Mouse (Mus musculus): ENCODE measurements at regions not wholly inside any gene's neighbourhood (a gene's known extent, or its start where the extent isn't known, plus 50 kb on each side); places are given as distances from the start of the nearest gene placed in this dataset.

DNA sequence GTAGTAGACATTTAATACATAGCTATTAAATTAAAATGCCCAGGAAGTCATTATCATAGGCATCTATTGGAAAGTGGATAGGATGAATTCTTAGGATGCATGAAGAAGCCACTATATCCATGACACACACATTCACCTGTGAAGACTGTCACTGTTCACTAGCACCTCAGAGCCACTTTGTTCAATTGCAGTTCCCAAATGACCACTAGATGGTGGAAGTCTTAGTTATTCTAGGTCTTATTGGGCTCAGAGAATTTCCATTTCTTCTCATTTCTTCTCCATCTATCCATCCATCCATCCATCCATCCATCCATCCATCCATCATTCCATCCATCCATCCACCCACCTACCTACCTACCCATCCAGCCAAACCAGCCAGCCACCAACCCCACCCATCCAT, 437.6 kb downstream of the Lrriq3 start:
- H3K4me2 ChIP-seq (replicated peaks; ENCODE audit: low read depth, low read length), result no peak overlapping the region
- H3K4me1 ChIP-seq (ENCODE audit: insufficient read depth, low read length), result no peaks in the 10 kb centered on the region
- H3K9ac ChIP-seq (replicated peaks; ENCODE audit: low read length), result no peak overlapping the region
- no peaks in the 10 kb centered on the region for H3K9me3 ChIP-seq (ENCODE audit: low read length)
- H3K4me3 ChIP-seq (ENCODE audit: low read length), result no peak overlapping the region
- H3K27ac ChIP-seq (ENCODE audit: low read length), result no peak overlapping the region
- no peaks in the 10 kb centered on the region for H3K27me3 ChIP-seq (ENCODE audit: insufficient read depth, low read length)
- ATAC-seq (ENCODE audit: low FRiP score, low TSS enrichment), result no peak
- no peaks in the 10 kb centered on the region for H3K36me3 ChIP-seq (ENCODE audit: insufficient read depth, low read length)

DNA sequence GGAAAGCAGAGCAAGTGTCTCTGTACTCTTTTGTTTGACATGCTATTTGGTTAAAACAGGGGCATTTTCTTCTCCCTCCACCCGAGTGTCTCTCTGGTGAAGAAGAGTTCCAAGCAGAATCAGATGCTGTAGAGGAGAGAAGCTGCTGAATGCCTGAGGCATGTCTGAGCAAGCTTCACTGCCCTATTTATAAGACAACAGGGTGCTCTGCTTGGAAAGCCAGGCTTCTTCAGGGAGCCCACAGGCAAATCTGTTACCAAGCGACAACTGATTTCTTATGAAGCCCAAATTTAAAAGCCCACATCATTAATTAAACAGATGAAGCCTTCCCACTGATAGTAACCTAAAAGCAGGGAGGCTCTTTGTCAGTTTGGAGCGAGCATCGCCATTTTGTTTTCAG, 438.8 kb downstream of the Lrriq3 start:
- H3K4me2 ChIP-seq (replicated peaks; ENCODE audit: low read depth, low read length), result no peak overlapping the region
- no peak overlapping the region for H3K27ac ChIP-seq (ENCODE audit: low read length)
- whole genome bisulfite sequencing, result 87% methylated on average over 4 of the region's 4 CpGs
- no peaks in the 10 kb centered on the region for H3K36me3 ChIP-seq (ENCODE audit: insufficient read depth, low read length)
- no peak for ATAC-seq (ENCODE audit: low FRiP score, low TSS enrichment)
- no peaks in the 10 kb centered on the region for H3K27me3 ChIP-seq (ENCODE audit: insufficient read depth, low read length)
- H3K4me3 ChIP-seq (ENCODE audit: low read length), result no peak overlapping the region
- no peaks in the 10 kb centered on the region for H3K9me3 ChIP-seq (ENCODE audit: low read length)
- H3K9ac ChIP-seq (replicated peaks; ENCODE audit: low read length), result no peak overlapping the region
- H3K4me1 ChIP-seq (ENCODE audit: insufficient read depth, low read length), result no peaks in the 10 kb centered on the region

DNA sequence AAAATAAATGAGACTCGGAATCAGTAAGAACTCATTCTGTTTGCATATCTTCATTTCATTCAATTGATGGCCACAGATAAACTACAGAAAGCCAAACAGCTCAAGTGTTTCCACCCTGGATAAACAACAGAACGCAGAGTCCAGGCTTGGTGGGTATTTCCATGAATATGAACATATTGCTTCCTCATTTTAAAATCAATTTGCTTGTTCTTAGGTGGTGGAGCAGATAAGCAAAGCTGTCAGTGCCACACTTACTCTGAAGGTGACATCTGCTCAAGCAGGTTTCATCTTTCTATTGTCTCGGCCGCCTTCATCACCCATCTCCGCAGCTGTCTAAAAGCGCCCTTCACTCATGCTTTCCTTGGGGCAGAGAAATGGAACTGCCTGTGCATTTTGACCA, 455.0 kb downstream of the Lrriq3 start:
- 88% methylated on average over 6 of the region's 6 CpGs for WGBS
- no peak for ATAC-seq (ENCODE audit: low FRiP score, low TSS enrichment)
- no peak overlapping the region for H3K4me2 ChIP-seq (replicated peaks; ENCODE audit: low read depth, low read length)
- no peaks in the 10 kb centered on the region for H3K9me3 ChIP-seq (ENCODE audit: low read length)
- H3K9ac ChIP-seq (replicated peaks; ENCODE audit: low read length), result no peak overlapping the region
- H3K27me3 ChIP-seq (ENCODE audit: insufficient read depth, low read length), result no peaks in the 10 kb centered on the region
- H3K27ac ChIP-seq (ENCODE audit: low read length), result no peak overlapping the region
- no peak overlapping the region for H3K4me3 ChIP-seq (ENCODE audit: low read length)
- no peaks in the 10 kb centered on the region for H3K4me1 ChIP-seq (ENCODE audit: insufficient read depth, low read length)
- H3K36me3 ChIP-seq (ENCODE audit: insufficient read depth, low read length), result no peaks in the 10 kb centered on the region

DNA sequence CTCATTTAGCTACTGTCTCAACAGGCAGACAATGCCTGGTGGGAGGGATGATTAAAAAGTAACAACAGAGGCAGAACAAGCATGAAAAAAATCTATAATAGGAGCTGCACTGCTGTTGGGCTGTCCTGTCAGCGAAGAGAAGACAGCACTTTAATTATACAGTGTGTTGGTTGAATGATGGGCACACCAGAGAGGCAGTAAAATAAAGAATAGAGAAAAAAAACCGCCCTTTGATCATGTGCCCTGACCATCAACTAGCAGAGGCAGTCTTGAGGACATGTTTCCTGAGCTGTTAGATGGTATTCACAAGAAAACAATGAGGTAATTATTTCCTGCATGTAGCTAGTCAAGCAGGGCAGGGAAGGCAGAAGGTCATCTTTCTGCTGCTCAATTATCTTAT, 483.9 kb downstream of the Lrriq3 start:
- no peak overlapping the region for H3K27ac ChIP-seq (ENCODE audit: low read length)
- H3K27me3 ChIP-seq (ENCODE audit: insufficient read depth, low read length), result no peaks in the 10 kb centered on the region
- no peaks in the 10 kb centered on the region for H3K36me3 ChIP-seq (ENCODE audit: insufficient read depth, low read length)
- no peak overlapping the region for H3K4me3 ChIP-seq (ENCODE audit: low read length)
- ATAC-seq (ENCODE audit: low FRiP score, low TSS enrichment), result peak; percentile 94
- H3K9me3 ChIP-seq (ENCODE audit: low read length), result no peaks in the 10 kb centered on the region
- H3K4me2 ChIP-seq (replicated peaks; ENCODE audit: low read depth, low read length), result no peak overlapping the region
- WGBS, result 3% methylated on average over 2 of the region's 2 CpGs
- H3K4me1 ChIP-seq (ENCODE audit: insufficient read depth, low read length), result 0 out of 2 replicates have a peak, but pooled peaks cover 3% of the 10 kb centered on the region
- H3K9ac ChIP-seq (replicated peaks; ENCODE audit: low read length), result no peak overlapping the region

DNA sequence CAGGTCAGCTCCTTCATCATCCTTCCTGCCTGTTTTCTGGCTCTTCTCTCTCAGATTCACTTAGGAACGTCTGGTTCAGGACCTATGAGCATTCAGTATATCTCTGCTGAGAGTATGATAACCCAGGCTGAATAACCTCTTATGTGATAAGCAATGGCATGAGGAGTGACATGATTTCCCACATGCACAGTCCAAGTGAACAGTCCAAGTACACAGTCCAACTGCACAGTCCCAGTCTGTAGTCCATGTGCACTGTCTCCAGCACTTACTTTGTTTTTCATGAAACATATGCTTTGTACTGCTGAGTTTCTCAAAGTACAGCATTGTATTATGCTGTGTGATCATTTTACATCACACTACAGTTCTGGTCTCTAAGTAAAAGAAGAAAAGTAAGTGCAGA, 510.8 kb downstream of the Lrriq3 start:
- ATAC-seq (ENCODE audit: low FRiP score, low TSS enrichment), result no peak
- Histone ChIP-seq H3K9me3 (ENCODE audit: low read length) (no peaks in the 10 kb centered on the region), H3K4me2 (replicated peaks; ENCODE audit: low read depth, low read length) (no peak overlapping the region), H3K36me3 (ENCODE audit: insufficient read depth, low read length) (no peaks in the 10 kb centered on the region), H3K4me3 (ENCODE audit: low read length) (no peak overlapping the region), H3K27me3 (ENCODE audit: insufficient read depth, low read length) (no peaks in the 10 kb centered on the region), H3K4me1 (ENCODE audit: insufficient read depth, low read length) (no peaks in the 10 kb centered on the region), H3K9ac (replicated peaks; ENCODE audit: low read length) (no peak overlapping the region), H3K27ac (ENCODE audit: low read length) (no peak overlapping the region)
- 50% methylated on average over 1 of the region's 1 CpGs for WGBS
